Mouse (Mus musculus) testis, adult 2 months (tissue): ENCODE measurements around the gene Enox1.

Experiments used
- CTCF ChIP-seq: fragments of 200-500 bp; IDR thresholded peaks from 2 replicates; pipeline ENCODE4 v1.5.1; 2012; ENCODE audit warnings: low read depth, mild to moderate bottlenecking, inconsistent platforms, low read length, moderate library complexity; ENCODE audit not compliant: control insufficient read depth, insufficient read depth, insufficient replicate concordance
- POLR2A ChIP-seq: fragments of 200-500 bp; IDR thresholded peaks from 2 replicates; pipeline ENCODE4 v1.6.1; 2012; ENCODE audit warnings: low read depth, mild to moderate bottlenecking, inconsistent platforms, low read length, moderate library complexity; ENCODE audit not compliant: control insufficient read depth

DNA sequence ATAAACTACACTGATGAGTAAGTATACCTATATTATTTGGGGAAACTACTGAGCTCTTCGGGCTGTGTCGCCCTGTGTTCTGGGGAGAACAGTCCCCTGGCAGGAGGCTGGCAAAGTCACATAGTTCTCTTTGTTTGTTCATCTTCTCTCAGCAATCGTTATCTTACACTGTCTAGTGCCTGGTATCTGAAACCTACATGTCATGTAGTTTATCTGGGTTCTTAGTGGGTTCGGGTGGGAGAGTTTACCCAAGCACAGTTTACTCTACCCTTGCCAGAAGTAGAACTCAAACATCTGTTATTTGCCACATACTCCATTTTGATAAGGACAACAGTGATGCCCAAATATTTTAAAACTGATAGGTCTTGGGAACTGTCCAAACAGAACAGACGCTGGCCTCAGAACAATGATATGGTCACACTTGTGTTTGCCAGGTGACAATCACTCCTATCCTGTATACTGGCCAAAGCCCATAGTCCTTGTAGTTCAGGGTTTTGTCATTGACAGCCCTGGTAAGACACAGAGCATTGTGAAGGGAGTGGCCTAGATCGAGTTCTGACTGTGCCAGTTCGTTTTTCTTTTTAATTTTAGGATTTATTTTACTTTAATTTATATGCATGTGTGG, 401.0 kb downstream of the Enox1 start:
- no peak for TF ChIP-seq POLR2A
- no peak for TF ChIP-seq CTCF
